Mouse (Mus musculus): ENCODE data around the gene Erp44. TPM values are rescaled to one million over a fixed set of nuclear protein-coding genes. Genes with fewer than 3 reads are reported as not detected.

The Erp44 gene
- total and polyA plus RNA-seq, 3 experiments: 59.2 to 203 (median 99.7) TPM

GRCm38 (mm10) chr4:48155864-48156263 is 123.5 kb downstream of the Erp44 start:
- Histone ChIP-seq H3K4me1 (ENCODE audit: control insufficient read depth in 1 of 2, insufficient read depth in 2 of 2) (peaks cover 0 to 6% of the 10 kb centered on the region in 2 experiments; a peak in 2 of 4 replicates), H3K9me3 (replicated peaks; ENCODE audit: low read length) (no peaks in the 10 kb centered on the region), H3K36me3 (replicated peaks in 1 of 2; ENCODE audit: control insufficient read depth in 1 of 2, insufficient read depth in 1 of 2, low read length in 1 of 2) (peaks cover 7 to 20% of the 10 kb centered on the region in 2 experiments), H3K4me2 (ENCODE audit: insufficient read depth, low read depth, poor library complexity, severe bottlenecking) (no peak overlapping the region), H3K27ac (ENCODE audit: insufficient read depth, low read depth) (no peak overlapping the region), H3K79me2 (replicated peaks; ENCODE audit: control insufficient read depth, extremely low read depth, insufficient read depth, poor library complexity, severe bottlenecking) (no peaks in the 10 kb centered on the region), H3K27me3 (replicated peaks) (no peaks in the 10 kb centered on the region), H3K4me3 (replicated peaks in 1 of 3; ENCODE audit: low read depth in 2 of 3, low read length in 2 of 3, poor library complexity in 1 of 3) (no peak overlapping the region), H3K9ac (ENCODE audit: insufficient read depth, low read depth) (no peak overlapping the region)
- in situ Hi-C loops (cut with MboI; ENCODE audit: low pct_ligation_motif_present, low pct_unique_long_range_greater_than_20kb, low sequenced_read_pairs) (no loop called here), dilution Hi-C loops (cut with MboI; ENCODE audit: extremely low pct_ligation_motif_present, extremely low pct_unique_long_range_greater_than_20kb, low sequenced_read_pairs) (no loop called here)
- DNase-seq (ENCODE audit: extremely low read depth): no peak
- TF ChIP-seq MAX (IDR thresholded peaks at IDR 0.05; ENCODE audit: low read length) (no peak), E2F4 (IDR thresholded peaks at IDR 0.05; ENCODE audit: insufficient replicate concordance, low read depth, low read length) (no peak), RCOR1 (conservative IDR thresholded peaks at IDR 0.05; ENCODE audit: low read depth, low read length) (no peak), TBP (conservative IDR thresholded peaks at IDR 0.05; ENCODE audit: low read depth, low read length) (no peak), CHD2 (IDR thresholded peaks at IDR 0.05; ENCODE audit: low read length) (no peak), ZC3H11A (IDR thresholded peaks at IDR 0.05; ENCODE audit: low read depth, low read length) (no peak), TCF12 (IDR thresholded peaks at IDR 0.05; ENCODE audit: low read depth, low read length) (no peak), HCFC1 (IDR thresholded peaks at IDR 0.05; ENCODE audit: low read depth, low read length) (no peak), MAZ (IDR thresholded peaks at IDR 0.05; ENCODE audit: low read depth, low read length) (no peak), EP300 (IDR thresholded peaks at IDR 0.05; ENCODE audit: low read length) (no peak), ZNF384 (IDR thresholded peaks at IDR 0.05; ENCODE audit: low read depth, low read length) (no peak), POLR2AphosphoS2 (IDR thresholded peaks at IDR 0.05; ENCODE audit: low read depth, low read length) (no peak), USF2 (conservative IDR thresholded peaks at IDR 0.05; ENCODE audit: low read depth, low read length) (no peak), ELF1 (IDR thresholded peaks at IDR 0.05; ENCODE audit: low read depth, low read length) (no peak)

- Histone ChIP-seq H3K9me3 (replicated peaks; ENCODE audit: low read length) (no peaks in the 10 kb centered on the region), H3K27me3 (replicated peaks) (no peaks in the 10 kb centered on the region), H3K27ac (ENCODE audit: insufficient read depth, low read depth) (no peak overlapping the region), H3K4me2 (ENCODE audit: insufficient read depth, low read depth, poor library complexity, severe bottlenecking) (no peak overlapping the region), H3K4me1 (ENCODE audit: control insufficient read depth in 1 of 2, insufficient read depth in 2 of 2) (0 out of 4 replicates have a peak, but pooled peaks cover 0 to 5% of the 10 kb centered on the region in 2 experiments), H3K9ac (ENCODE audit: insufficient read depth, low read depth) (no peak overlapping the region), H3K79me2 (replicated peaks; ENCODE audit: control insufficient read depth, extremely low read depth, insufficient read depth, poor library complexity, severe bottlenecking) (no peaks in the 10 kb centered on the region), H3K36me3 (replicated peaks in 1 of 2; ENCODE audit: control insufficient read depth in 1 of 2, insufficient read depth in 1 of 2, low read length in 1 of 2) (peaks cover 4 to 17% of the 10 kb centered on the region in 2 experiments), H3K4me3 (replicated peaks in 1 of 3; ENCODE audit: low read depth in 2 of 3, low read length in 2 of 3, poor library complexity in 1 of 3) (no peak overlapping the region)
- no peak for DNase-seq (ENCODE audit: extremely low read depth)
- dilution Hi-C loops (cut with MboI; ENCODE audit: extremely low pct_ligation_motif_present, extremely low pct_unique_long_range_greater_than_20kb, low sequenced_read_pairs): no loop called here
- in situ Hi-C loops (cut with MboI; ENCODE audit: low pct_ligation_motif_present, low pct_unique_long_range_greater_than_20kb, low sequenced_read_pairs): no loop called here
- no peak for TF ChIP-seq MXI1 (IDR thresholded peaks at IDR 0.05; ENCODE audit: low read depth, low read length)
- no peak for TF ChIP-seq ZNF384 (IDR thresholded peaks at IDR 0.05; ENCODE audit: low read depth, low read length)
- TF ChIP-seq MYC (IDR thresholded peaks at IDR 0.05; ENCODE audit: low read depth, low read length): no peak
- no peak for TF ChIP-seq NRF1 (IDR thresholded peaks at IDR 0.05; ENCODE audit: low read depth, low read length)
- TF ChIP-seq NELFE (IDR thresholded peaks at IDR 0.05; ENCODE audit: low read depth, low read length): no peak
- no peak for TF ChIP-seq HCFC1 (IDR thresholded peaks at IDR 0.05; ENCODE audit: low read depth, low read length)
- TF ChIP-seq MAX (IDR thresholded peaks at IDR 0.05; ENCODE audit: low read length): no peak
- TF ChIP-seq ZKSCAN1 (IDR thresholded peaks at IDR 0.05; ENCODE audit: borderline replicate concordance, low read depth, low read length): no peak
- TF ChIP-seq POLR2A (IDR thresholded peaks at IDR 0.05; ENCODE audit: low read depth, low read length): no peak
- no peak for TF ChIP-seq E2F4 (IDR thresholded peaks at IDR 0.05; ENCODE audit: insufficient replicate concordance, low read depth, low read length)
- no peak for TF ChIP-seq ZMIZ1 (IDR thresholded peaks at IDR 0.05; ENCODE audit: low read depth, low read length)
- no peak for TF ChIP-seq PAX5 (IDR thresholded peaks at IDR 0.05; ENCODE audit: low read length)
- no peak for TF ChIP-seq MAZ (IDR thresholded peaks at IDR 0.05; ENCODE audit: low read depth, low read length)
- no peak for TF ChIP-seq SIN3A (IDR thresholded peaks at IDR 0.05; ENCODE audit: low read length)
- TF ChIP-seq MEF2A (IDR thresholded peaks at IDR 0.05; ENCODE audit: borderline replicate concordance, low read depth, low read length): no peak
- no peak for TF ChIP-seq KAT2A (IDR thresholded peaks at IDR 0.05; ENCODE audit: insufficient replicate concordance, low read length)
- no peak for TF ChIP-seq POLR2AphosphoS2 (IDR thresholded peaks at IDR 0.05; ENCODE audit: low read depth, low read length)
- TF ChIP-seq MAFK (IDR thresholded peaks at IDR 0.05; ENCODE audit: insufficient replicate concordance, low read length): no peak
- TF ChIP-seq CTCF (conservative IDR thresholded peaks at IDR 0.05 in 1 of 2, IDR thresholded peaks at IDR 0.05 in 1 of 2; ENCODE audit: low read depth in 2 of 2, low read length in 2 of 2): no peak
These were observed 126.1 kb downstream of the Erp44 start for GRCm38 (mm10) chr4:48153229-48153628.

Measured in CH12.LX (cell line).